Mouse (Mus musculus): ENCODE data around the gene Lrrc66.
A peak's percentile ranks its signal among the peaks of the same experiment; 100 is the strongest.

DNA sequence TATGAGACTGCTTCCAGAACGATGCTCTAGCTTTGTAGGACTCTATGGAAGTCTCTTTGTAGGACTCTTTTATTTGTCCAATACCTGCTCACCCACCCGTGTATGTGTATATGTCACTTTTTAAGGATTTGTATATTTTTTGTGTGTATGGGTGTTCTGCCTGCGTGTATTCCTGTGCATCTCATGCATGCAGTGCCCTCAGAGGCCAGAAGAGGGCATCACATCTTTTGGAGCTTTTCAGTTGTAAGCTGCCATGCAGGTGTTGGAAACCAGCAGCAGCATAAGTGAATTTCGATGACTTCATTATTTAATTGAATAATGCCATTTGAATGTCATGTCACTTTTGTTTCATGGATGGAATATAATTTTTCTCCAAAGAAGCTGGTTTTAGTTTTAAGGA is 9.8 kb upstream of the Lrrc66 start:
- TF ChIP-seq CTCF (IDR thresholded peaks at IDR 0.05; ENCODE audit: extremely low read depth, insufficient read depth, insufficient read length, insufficient replicate concordance) (peak; percentile 1; the same call in 1 of the 2 replicates), POLR2A (IDR thresholded peaks at IDR 0.05; ENCODE audit: low read depth, low read length) (no peak)

Measured in spleen, adult 2 months (tissue).